Mouse (Mus musculus): ENCODE results near the gene Flvcr1. TPM values are rescaled to one million over a fixed set of nuclear protein-coding genes. Genes with fewer than 3 reads are reported as not detected.

The Flvcr1 gene
- 10 to 100 TPM; 39.5 to 39.9 TPM for total RNA-seq (2023)

DNA sequence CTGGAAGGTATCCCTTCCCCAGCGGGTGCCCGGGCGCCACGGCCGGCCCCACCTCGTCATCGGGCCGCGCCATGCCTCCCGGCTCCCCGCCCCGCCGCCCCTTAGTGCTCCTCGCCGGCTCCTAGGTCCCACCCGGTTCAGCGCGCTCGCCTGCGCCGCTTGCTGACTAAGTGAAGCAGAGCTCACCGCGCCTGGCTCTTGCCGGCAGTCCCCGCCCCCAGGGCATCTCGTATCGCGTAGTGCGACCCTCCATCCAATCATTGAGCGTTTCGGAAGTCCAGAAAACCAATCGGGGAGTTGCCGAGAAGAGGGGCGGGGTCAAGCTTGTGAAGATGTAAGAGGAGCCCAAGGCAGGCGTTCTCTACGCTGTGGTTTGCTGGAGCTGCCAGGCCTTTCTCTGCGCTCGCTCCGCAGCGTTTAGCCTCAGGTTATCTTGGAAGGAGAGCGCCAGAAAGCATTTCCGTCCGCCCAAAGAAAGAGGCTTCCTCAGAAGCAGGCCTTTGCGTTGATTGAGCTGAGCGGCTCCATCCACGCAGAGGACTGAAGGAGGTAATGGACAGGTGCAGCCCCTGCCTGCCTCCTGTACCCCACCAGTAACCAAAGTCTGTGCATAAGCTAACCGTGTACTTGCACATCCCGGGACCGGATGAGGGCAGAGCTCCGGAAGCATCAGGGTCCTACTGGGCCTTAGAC, at the start of gene Flvcr1:
Flvcr1 (minus strand) TSS at position 138 of the 693 bp plus-strand sequence.

GRCm38 (mm10) chr1:191062781-191063485, 37.0 kb upstream of the Flvcr1 start, which contains the start of the genes Tatdn3 and Nsl1:
Gene Tatdn3, minus strand, starts transcription at chr1:191062932.
Gene Nsl1, plus strand, starts transcription at chr1:191063012.

GRCm38 (mm10) chr1:191036554-191037334, 10.8 kb upstream of the Flvcr1 start, which contains the start of gene Spata45:
Gene Spata45, plus strand, starts transcription at chr1:191036639.

DNA sequence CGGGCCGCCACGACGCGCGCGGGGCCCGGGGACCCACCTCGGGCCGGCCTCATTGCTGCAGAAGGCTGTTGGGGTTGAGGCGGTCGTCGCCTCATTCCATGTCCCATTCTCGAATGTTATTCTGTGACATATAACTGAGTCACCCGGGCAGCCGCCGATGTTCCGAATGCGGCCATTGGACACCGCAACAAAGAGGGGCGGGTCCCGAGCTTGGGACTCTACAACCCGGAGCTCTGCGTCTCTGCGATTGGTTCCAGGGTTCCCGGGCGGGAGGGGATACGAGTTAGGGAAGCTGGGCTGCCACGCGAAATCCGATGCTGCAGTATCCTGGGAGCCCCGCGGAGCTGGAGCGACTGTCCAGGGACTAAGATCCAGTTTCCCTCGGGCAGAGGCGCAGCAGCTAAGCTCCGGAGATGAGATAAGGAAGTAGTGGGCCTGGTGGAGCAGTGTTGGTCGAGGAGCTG, 46.8 kb downstream of the Flvcr1 start, which contains the start of gene Vash2:
Vash2 (minus strand) TSS at position 197 of the 464 bp plus-strand sequence.

Other genes with a start within 250 kb of the Flvcr1 start
- 10 to 100 TPM; 41.3 to 43.9 TPM for gene Rps6kc1, start 114.4 kb downstream of the Flvcr1 start, total RNA-seq (2023)
- gene Angel2, start 101.0 kb downstream of the Flvcr1 start, total RNA-seq (2023), result 10 to 100 TPM; 38.3 to 40.6 TPM
- gene Vash2, start 46.9 kb downstream of the Flvcr1 start, total RNA-seq (2023), result not detected
- gene Spata45, start 10.5 kb upstream of the Flvcr1 start, total RNA-seq (2023), result not detected
- 10 to 100 TPM in 1 of 2 experiments, 1 to 10 TPM in 1; 9.5 to 13.2 TPM for gene Tatdn3, start 36.8 kb upstream of the Flvcr1 start, total RNA-seq (2023)
- gene Nsl1, start 36.9 kb upstream of the Flvcr1 start, total RNA-seq (2023), result 10 to 100 TPM in 1 of 2 experiments, 1 to 10 TPM in 1; 8.7 to 10.3 TPM
- 1 to 10 TPM; 1.3 to 3.8 TPM for gene Batf3, start 71.7 kb upstream of the Flvcr1 start, total RNA-seq (2023)
- gene Fam71a, start 138.7 kb upstream of the Flvcr1 start, total RNA-seq (2023), result 1 to 10 TPM in 1 of 2 experiments, under 1 TPM in 1; 0.88 to 2.5 TPM
- gene Atf3, start 191.9 kb upstream of the Flvcr1 start, total RNA-seq (2023), result 100 to 1,000 TPM; 289 to 350 TPM